Mouse (Mus musculus) stomach, postnatal 0 days (tissue): ENCODE results near the gene Grm5. TPM values are rescaled to one million over a fixed set of nuclear protein-coding genes. Genes with fewer than 3 reads are reported as not detected.

Experiments used
- ATAC-seq: fragments of 200-750 bp; cut with Nextera tagmentation; 2 replicates; pipeline ENCODE4 v1.8.0; 2017; ENCODE audit not compliant: low FRiP score, low TSS enrichment
- DNase-seq: peaks from one replicate; pipeline ENCODE4 v3.0.0-alpha.2; 2016; ENCODE audit warnings: low spot score
- H3K27ac ChIP-seq: fragments of 300-500 bp; sonication (generic); replicated peaks from 2 replicates; pipeline ENCODE4 v1.5.1; 2014; ENCODE audit warnings: mild to moderate bottlenecking, control low read depth
- H3K27me3 ChIP-seq: fragments of 300-500 bp; sonication (generic); 2 replicates; pipeline ENCODE4 v1.6.1; 2014; ENCODE audit warnings: low read length; ENCODE audit not compliant: control insufficient read depth, insufficient read depth
- H3K36me3 ChIP-seq: fragments of 300-500 bp; sonication (generic); 2 replicates; pipeline ENCODE4 v1.6.1; 2014; ENCODE audit warnings: low read length, mixed read lengths; ENCODE audit not compliant: control insufficient read depth, insufficient read depth
- H3K4me1 ChIP-seq: fragments of 300-500 bp; sonication (generic); replicated peaks from 2 replicates; pipeline ENCODE4 v1.6.1; 2014; ENCODE audit warnings: antibody characterized with exemption; ENCODE audit not compliant: control insufficient read depth, insufficient read depth
- H3K4me2 ChIP-seq: fragments of 300-500 bp; sonication (generic); replicated peaks from 2 replicates; pipeline ENCODE4 v1.6.1; 2014; ENCODE audit warnings: low read depth, mild to moderate bottlenecking, control low read depth, moderate library complexity
- H3K4me3 ChIP-seq: fragments of 300-500 bp; sonication (generic); 2 replicates; pipeline ENCODE4 v1.5.1; 2014; ENCODE audit warnings: low read depth, low read length, control low read depth
- H3K9ac ChIP-seq: fragments of 300-500 bp; sonication (generic); 2 replicates; pipeline ENCODE4 v1.6.1; 2014; ENCODE audit warnings: mild to moderate bottlenecking, low read length, control low read depth, mixed read lengths
- H3K9me3 ChIP-seq: fragments of 300-500 bp; sonication (generic); 2 replicates; pipeline ENCODE4 v1.6.1; 2016; ENCODE audit warnings: low read length; ENCODE audit not compliant: control insufficient read depth
- CTCF ChIP-seq: IDR thresholded peaks from 2 replicates; pipeline ENCODE4 v1.5.1; 2016; ENCODE audit warnings: antibody characterized with exemption, low read depth, mild to moderate bottlenecking, moderate library complexity
- EP300 ChIP-seq: optimal IDR thresholded peaks from 2 replicates; pipeline ENCODE3; 2016; ENCODE audit warnings: antibody characterized with exemption
- WGBS: fragments of 180-500 bp; shearing (Covaris S2); extraction: QIAGEN DNeasy Blood & Tissue Kit; methylation state at CpG from one replicate; pipeline ENCODE4 v1.1.7; 2014; 5-methylcytosine and 5-hydroxymethylcytosine counted together
- polyA plus RNA-seq: library from polyadenylated mRNA; unstranded; fragments of >200 nt; fragmentation: Nextera tagmentation; extraction: Ambion mirVana; gene quantifications from 2 replicates; pipeline ENCODE4 v1.2.1, GENCODE M21; 2015

The Grm5 gene
- polyA plus RNA-seq, 1 experiment from 2014 or later = not detected

GRCm38 (mm10) chr7:87824898-87825297, 240.9 kb downstream of the Grm5 start:
- no peaks in the 10 kb centered on the region for H3K27me3 ChIP-seq
- H3K27ac ChIP-seq = no peak overlapping the region
- TF ChIP-seq CTCF = no peak
- no peak for ATAC-seq
- DNase-seq = no peak
- no peak overlapping the region for H3K4me2 ChIP-seq
- no peaks in the 10 kb centered on the region for H3K9me3 ChIP-seq
- H3K4me1 ChIP-seq = no peaks in the 10 kb centered on the region
- H3K9ac ChIP-seq = no peak overlapping the region
- no peak overlapping the region for H3K4me3 ChIP-seq
- 65% methylated on average over 1 of the region's 1 CpGs for WGBS
- H3K36me3 ChIP-seq = no peaks in the 10 kb centered on the region

DNA sequence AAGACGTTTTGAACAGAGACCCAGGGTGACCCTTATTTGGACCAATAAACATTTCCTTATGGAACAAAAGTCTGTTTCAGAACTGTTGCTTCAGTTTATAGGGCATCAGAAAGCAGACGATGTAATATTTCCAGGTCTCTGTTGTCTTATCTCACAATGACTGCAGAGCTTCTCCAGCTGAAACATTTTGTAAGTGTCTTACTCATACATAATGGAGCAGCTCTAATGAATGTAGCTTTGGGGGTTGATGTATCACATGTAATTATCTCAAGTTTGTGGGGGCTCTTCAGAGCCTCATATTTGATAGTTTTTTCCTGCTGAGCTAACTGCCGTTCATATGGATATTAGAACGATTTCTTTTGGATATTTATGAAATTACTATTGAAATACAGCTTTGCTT, 250.7 kb downstream of the Grm5 start:
- DNase-seq (no peak), ATAC-seq (no peak)
- no peak overlapping the region for H3K4me3 ChIP-seq
- WGBS = 65% methylated on average over 4 of the region's 4 CpGs
- no peak overlapping the region for H3K4me2 ChIP-seq
- H3K9ac ChIP-seq = no peak overlapping the region
- H3K27me3 ChIP-seq = no peaks in the 10 kb centered on the region
- no peaks in the 10 kb centered on the region for H3K9me3 ChIP-seq
- no peaks in the 10 kb centered on the region for H3K4me1 ChIP-seq
- no peak overlapping the region for H3K27ac ChIP-seq
- H3K36me3 ChIP-seq = no peaks in the 10 kb centered on the region
- no peak for TF ChIP-seq CTCF
- no peak for TF ChIP-seq EP300

- no peak for TF ChIP-seq EP300
- TF ChIP-seq CTCF = no peak
- no peak for ATAC-seq
- Histone ChIP-seq H3K36me3 (no peaks in the 10 kb centered on the region), H3K27ac (no peak overlapping the region), H3K9me3 (no peaks in the 10 kb centered on the region), H3K4me2 (no peak overlapping the region), H3K27me3 (no peaks in the 10 kb centered on the region), H3K9ac (no peak overlapping the region), H3K4me3 (no peak overlapping the region), H3K4me1 (no peaks in the 10 kb centered on the region)
- 73% methylated on average over 1 of the region's 1 CpGs for WGBS
- DNase-seq = no peak
Observed at GRCm38 (mm10) chr7:87838579-87838978, 254.6 kb downstream of the Grm5 start.

DNA sequence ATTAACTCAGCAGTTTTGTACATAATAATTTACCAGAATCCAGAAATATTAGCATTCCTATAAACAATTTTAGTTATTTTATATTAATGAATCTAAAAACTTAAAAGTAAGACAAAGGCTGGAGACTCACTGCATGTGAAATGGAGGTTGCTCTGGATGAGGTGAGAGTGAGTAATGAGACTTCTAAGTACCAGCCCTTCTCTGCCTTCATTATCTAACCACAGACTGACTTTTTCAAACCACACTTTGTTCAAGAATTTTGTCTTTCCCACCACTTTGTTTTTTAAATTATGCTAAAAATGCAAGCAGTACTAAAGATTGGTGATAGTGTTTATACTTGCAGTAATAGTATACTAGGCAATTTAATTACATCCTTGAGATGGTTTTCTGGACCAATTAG, 259.5 kb downstream of the Grm5 start:
- Histone ChIP-seq H3K4me2 (no peak overlapping the region), H3K9me3 (no peaks in the 10 kb centered on the region), H3K4me1 (no peaks in the 10 kb centered on the region), H3K27ac (no peak overlapping the region), H3K36me3 (no peaks in the 10 kb centered on the region), H3K9ac (no peak overlapping the region), H3K4me3 (no peak overlapping the region), H3K27me3 (no peaks in the 10 kb centered on the region)
- no peak for DNase-seq
- ATAC-seq = no peak
- no peak for TF ChIP-seq CTCF

DNA sequence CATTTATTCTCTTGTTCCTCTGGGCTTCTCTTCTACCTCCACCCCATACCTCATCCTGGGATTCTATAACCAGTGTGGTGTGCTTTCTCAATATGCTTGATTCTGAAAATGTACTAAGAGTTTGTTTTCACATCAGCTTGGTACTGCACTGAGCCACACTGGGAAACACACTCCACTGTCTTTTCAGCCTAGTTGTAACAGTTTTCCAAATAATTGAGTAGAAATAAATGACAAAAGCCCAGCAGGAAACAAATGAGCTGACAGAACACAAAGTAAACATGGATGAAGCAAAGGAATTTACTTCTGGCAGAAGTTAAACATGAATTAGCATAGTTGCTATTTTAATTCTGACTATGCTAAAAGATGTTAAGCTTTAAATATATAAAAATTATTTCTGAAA, 262.1 kb downstream of the Grm5 start:
- no peak for TF ChIP-seq EP300
- TF ChIP-seq CTCF = no peak
- no peak overlapping the region for H3K4me3 ChIP-seq
- DNase-seq = no peak

DNA sequence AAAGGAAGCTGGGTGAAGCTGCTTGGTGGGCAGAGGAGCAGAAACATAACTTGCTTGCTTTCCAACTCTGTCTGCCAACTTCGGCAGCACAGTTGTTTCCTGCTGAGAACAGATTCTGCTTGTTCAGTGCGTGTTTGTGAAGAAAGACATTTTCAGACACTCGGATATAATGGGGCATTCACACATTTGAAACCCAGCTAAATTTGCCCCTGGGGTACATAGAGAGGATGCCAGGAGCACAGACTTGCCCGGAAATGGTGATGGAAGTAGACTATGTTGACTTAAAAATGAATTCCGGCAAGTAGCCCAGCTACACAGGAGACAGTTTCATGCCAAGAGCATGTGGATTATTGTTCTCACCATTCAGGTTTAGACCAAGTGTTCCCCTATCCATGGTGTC, 342.0 kb downstream of the Grm5 start:
- Histone ChIP-seq H3K36me3 (no peaks in the 10 kb centered on the region), H3K4me1 (no peaks in the 10 kb centered on the region), H3K4me2 (no peak overlapping the region), H3K27me3 (no peaks in the 10 kb centered on the region), H3K4me3 (no peak overlapping the region), H3K9ac (no peak overlapping the region), H3K9me3 (no peaks in the 10 kb centered on the region), H3K27ac (no peak overlapping the region)
- 66% methylated on average over 5 of the region's 5 CpGs for WGBS
- no peak for DNase-seq
- TF ChIP-seq CTCF (no peak), EP300 (no peak)
- ATAC-seq = no peak

More for the DNA sequence above, 262.1 kb downstream of the Grm5 start:
- H3K27me3 ChIP-seq = no peaks in the 10 kb centered on the region
- H3K9me3 ChIP-seq = no peaks in the 10 kb centered on the region
- H3K36me3 ChIP-seq = no peaks in the 10 kb centered on the region
- no peak for ATAC-seq
- H3K4me1 ChIP-seq = no peaks in the 10 kb centered on the region
- H3K27ac ChIP-seq = no peak overlapping the region
- H3K4me2 ChIP-seq = no peak overlapping the region
- H3K9ac ChIP-seq = no peak overlapping the region
